Mouse (Mus musculus): ENCODE data around the gene Bin2.

DNA sequence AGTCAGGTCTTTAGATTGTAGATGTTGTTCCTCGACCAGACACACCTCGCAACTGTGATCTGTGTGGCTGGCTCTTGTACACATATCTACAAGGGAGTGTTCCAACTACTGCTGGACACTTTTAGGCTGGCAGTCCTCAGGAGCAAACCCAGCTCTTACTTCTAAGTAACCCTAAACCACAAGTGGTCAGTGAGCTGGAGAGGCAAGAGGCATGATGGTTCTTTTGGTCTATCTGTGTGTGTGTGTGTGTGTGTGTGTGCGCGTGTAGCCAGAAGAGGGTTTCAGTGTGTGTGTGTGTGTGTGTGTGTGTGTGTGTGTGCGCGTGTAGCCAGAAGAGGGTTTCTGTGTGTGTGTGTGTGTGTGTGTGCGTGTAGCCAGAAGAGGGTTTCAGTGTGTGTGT lies 26.9 kb downstream of the Bin2 start:
- TF ChIP-seq CTCF (IDR thresholded peaks at IDR 0.05; ENCODE audit: low read depth, low read length) (no peak), POLR2A (IDR thresholded peaks at IDR 0.05; ENCODE audit: borderline replicate concordance, low read depth, low read length) (no peak)
